Mouse (Mus musculus) stomach, embryonic 16.5 days (tissue): ENCODE data around the gene Fam213b. TPM values are rescaled to one million over a fixed set of nuclear protein-coding genes. Genes with fewer than 3 reads are reported as not detected.
A peak's percentile ranks its signal among the peaks of the same experiment; 100 is the strongest.

Experiments used
- ATAC-seq: fragments of 200-750 bp; cut with Nextera tagmentation; 2 replicates; pipeline ENCODE4 v1.8.0; 2017; ENCODE audit warnings: moderate number of reproducible peaks, moderate TSS enrichment; ENCODE audit not compliant: insufficient read depth, low FRiP score
- H3K27ac ChIP-seq: fragments of 300-500 bp; sonication (generic); 2 replicates; pipeline ENCODE4 v1.5.1; 2014; ENCODE audit warnings: low read length
- H3K27me3 ChIP-seq: fragments of 300-500 bp; sonication (generic); 2 replicates; pipeline ENCODE4 v1.6.1; 2014; ENCODE audit warnings: low read length, control low read depth, mixed read lengths; ENCODE audit not compliant: control insufficient read depth, insufficient read depth
- H3K36me3 ChIP-seq: fragments of 300-500 bp; sonication (generic); 2 replicates; pipeline ENCODE4 v1.6.1; 2014; ENCODE audit warnings: low read length; ENCODE audit not compliant: control insufficient read depth, insufficient read depth
- H3K4me1 ChIP-seq: fragments of 300-500 bp; sonication (generic); 2 replicates; pipeline ENCODE4 v1.6.1; 2014; ENCODE audit warnings: low read length, control low read depth, mixed read lengths; ENCODE audit not compliant: control insufficient read depth, insufficient read depth
- H3K4me2 ChIP-seq: fragments of 300-500 bp; sonication (generic); 2 replicates; pipeline ENCODE4 v1.6.1; 2014; ENCODE audit warnings: low read depth, low read length, mixed read lengths
- H3K4me3 ChIP-seq: fragments of 300-500 bp; sonication (generic); replicated peaks from 2 replicates; pipeline ENCODE4 v1.5.1; 2014; ENCODE audit warnings: mild to moderate bottlenecking, low read length
- H3K9ac ChIP-seq: fragments of 300-500 bp; sonication (generic); 2 replicates; pipeline ENCODE4 v1.6.1; 2014; ENCODE audit warnings: low read length
- H3K9me3 ChIP-seq: fragments of 300-500 bp; sonication (generic); replicated peaks from 2 replicates; pipeline ENCODE4 v1.6.1; 2016; ENCODE audit warnings: low read length, control low read depth; ENCODE audit not compliant: control insufficient read depth
- WGBS: fragments of 180-500 bp; shearing (Covaris S2); extraction: QIAGEN DNeasy Blood & Tissue Kit; methylation state at CpG from one replicate; pipeline ENCODE4 v1.1.7; 2014; 5-methylcytosine and 5-hydroxymethylcytosine counted together
- polyA plus RNA-seq: library from polyadenylated mRNA; unstranded; fragments of >200 nt; fragmentation: Nextera tagmentation; extraction: Ambion mirVana; gene quantifications from 2 replicates; pipeline ENCODE4 v1.2.1, GENCODE M21; 2015

Gene Fam213b
- polyA plus RNA-seq = 29.5 and 34.1 TPM in 2 replicates

DNA sequence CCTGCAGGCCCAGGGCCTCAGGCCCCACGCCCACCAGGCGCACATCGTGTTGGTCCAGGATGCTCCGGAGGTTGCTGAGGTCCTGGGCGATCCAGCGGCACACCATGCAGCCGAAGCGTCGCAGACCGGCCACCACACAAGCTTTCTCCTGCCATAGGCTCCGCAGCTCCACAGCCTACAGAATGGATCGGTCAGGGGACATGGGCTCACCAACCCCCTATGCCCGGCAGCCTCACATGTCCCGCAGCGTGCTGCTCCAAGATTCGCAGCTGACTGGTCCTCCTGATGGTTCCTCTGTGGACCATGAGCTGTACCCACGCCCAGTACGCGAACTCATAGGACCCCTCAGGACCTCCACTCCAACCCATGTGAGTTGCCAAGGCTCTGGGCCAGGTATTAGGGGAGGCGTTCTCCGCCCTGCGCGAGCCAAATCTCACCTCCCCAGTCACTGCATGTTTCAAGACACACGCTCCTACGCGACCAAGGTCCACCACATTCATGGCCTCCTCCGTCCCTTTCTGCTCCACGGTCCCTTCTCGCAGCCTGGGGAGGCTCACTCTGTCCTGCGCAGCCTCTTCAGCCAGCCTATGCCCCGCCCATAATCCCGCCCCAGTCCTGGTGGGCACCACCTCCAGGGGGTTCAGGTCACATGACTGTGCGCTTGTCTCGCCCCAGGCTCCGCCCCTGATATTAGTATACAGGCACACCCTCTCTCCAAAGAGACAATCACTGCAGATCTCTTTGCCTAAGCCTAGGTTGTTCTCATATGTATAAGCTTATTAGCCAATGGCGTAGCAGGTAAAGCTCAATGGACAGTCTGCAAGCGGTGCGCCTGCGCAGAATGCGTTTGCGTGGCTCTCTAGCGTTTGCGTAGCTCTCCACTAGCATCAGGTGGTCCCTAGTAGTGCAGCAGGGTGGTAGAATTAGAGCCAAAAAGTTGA lies at the start of gene Fam213b:
TSS of gene Fam213b (minus strand) at position 630 of the 941 bp plus-strand sequence.
- Histone ChIP-seq H3K27ac (peak within 1 kb of the TSS; percentile 63), H3K36me3 (no peaks in the 10 kb centered on the region), H3K27me3 (no peaks in the 10 kb centered on the region), H3K4me2 (peak within 1 kb of the TSS; percentile 82), H3K9me3 (no peaks in the 10 kb centered on the region), H3K4me1 (peaks cover 11% of the 10 kb centered on the region), H3K4me3 (peak within 1 kb of the TSS; percentile 53), H3K9ac (peak within 1 kb of the TSS; percentile 77)
- 3% methylated on average over 43 of the region's 43 CpGs for WGBS
- ATAC-seq = peak; percentile 98

DNA sequence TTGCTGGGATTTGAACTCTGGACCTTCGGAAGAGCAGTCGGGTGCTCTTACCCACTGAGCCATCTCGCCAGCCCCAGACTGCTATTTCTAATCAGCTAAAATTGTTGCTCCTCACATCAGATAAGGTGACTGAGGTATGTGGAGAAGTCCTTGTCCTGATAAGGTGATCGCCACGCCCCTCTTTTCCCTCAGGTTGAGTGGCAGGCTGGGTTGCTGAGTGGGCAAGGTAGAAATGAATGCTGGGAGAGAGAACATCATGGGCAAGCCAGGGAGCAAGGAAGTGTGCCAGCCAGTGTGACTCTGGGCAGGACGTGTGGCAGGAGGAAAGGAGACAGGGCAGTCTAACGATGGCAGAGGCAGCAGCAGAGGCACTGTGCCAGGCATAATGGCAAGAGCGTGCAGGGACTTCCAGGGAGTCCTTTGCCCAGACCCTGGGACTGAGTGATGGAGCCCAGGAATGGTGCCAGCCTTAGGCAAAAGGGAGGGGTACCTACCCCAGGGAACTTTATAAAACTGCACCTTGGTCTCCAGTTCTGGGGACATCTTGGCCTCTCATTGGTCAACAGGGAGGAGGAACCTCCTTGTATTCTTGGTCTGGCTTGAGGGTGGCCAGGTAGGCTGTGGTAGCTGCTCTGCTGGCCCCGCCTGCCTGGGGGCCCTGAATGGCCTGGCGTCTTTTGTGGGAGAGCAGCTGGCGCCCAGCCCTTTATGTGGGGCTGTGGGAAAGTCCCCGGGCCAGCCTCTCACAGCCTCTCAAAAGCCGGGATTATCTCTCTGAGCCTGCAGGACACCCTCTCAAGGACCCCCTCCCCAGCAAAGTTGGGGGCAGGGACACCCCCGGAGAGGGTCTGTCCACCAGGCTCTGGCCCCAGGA lies 49.4 kb upstream of the Fam213b start:
- 49% methylated on average over 14 of the region's 14 CpGs for WGBS
- Histone ChIP-seq H3K9ac (no peak overlapping the region; the same call in 1 of the 2 replicates), H3K27me3 (peaks cover 45% of the 10 kb centered on the region), H3K4me1 (0 out of 2 replicates have a peak, but pooled peaks cover 6% of the 10 kb centered on the region), H3K4me2 (no peak overlapping the region), H3K9me3 (no peaks in the 10 kb centered on the region), H3K4me3 (no peak overlapping the region), H3K36me3 (no peaks in the 10 kb centered on the region), H3K27ac (no peak overlapping the region)
- ATAC-seq = no peak

DNA sequence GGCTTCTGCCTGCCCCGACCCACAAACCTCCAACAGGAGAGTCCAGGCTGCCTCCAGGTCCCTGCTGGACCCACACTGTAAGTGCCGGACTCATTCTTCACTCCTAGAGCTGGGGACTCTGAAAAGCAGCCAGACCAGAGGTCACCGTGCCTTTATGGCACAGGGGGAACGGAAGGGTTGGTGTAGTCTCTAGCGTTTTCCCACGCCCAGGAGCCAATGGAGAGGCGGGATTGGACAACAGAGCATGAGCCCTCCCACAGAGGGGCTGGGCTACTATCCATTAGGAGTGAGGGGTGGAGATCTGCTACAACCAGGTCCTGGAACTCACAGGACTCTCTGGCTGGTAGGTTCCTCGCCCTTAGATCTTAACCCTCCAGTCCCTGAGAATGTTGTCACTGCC lies 47.4 kb upstream of the Fam213b start:
- peak; percentile 94 for ATAC-seq
- Histone ChIP-seq H3K4me2 (peak overlapping the region; percentile 62), H3K4me3 (peak overlapping the region; percentile 33), H3K4me1 (0 out of 2 replicates have a peak, but pooled peaks cover 6% of the 10 kb centered on the region), H3K27ac (0 out of 2 replicates have a peak overlapping the region, but pooled peaks have one; percentile 24), H3K36me3 (no peaks in the 10 kb centered on the region), H3K27me3 (peaks cover 25% of the 10 kb centered on the region), H3K9me3 (no peaks in the 10 kb centered on the region), H3K9ac (peak overlapping the region; percentile 61; the same call in 1 of the 2 replicates)
- 3% methylated on average over 8 of the region's 8 CpGs for WGBS

GRCm38 (mm10) chr4:154944121-154944590 lies 45.2 kb upstream of the Fam213b start:
- H3K4me1 ChIP-seq = 0 out of 2 replicates have a peak, but pooled peaks cover 6% of the 10 kb centered on the region
- WGBS = 31% methylated on average over 2 of the region's 2 CpGs
- H3K36me3 ChIP-seq = no peaks in the 10 kb centered on the region
- ATAC-seq = peak; percentile 83; the same call in 1 of the 2 replicates
- peaks cover 11% of the 10 kb centered on the region; the same call in 1 of the 2 replicates for H3K27me3 ChIP-seq
- H3K4me2 ChIP-seq = no peak overlapping the region
- no peak overlapping the region for H3K9ac ChIP-seq
- no peak overlapping the region for H3K4me3 ChIP-seq
- H3K27ac ChIP-seq = no peak overlapping the region
- H3K9me3 ChIP-seq = no peaks in the 10 kb centered on the region

DNA sequence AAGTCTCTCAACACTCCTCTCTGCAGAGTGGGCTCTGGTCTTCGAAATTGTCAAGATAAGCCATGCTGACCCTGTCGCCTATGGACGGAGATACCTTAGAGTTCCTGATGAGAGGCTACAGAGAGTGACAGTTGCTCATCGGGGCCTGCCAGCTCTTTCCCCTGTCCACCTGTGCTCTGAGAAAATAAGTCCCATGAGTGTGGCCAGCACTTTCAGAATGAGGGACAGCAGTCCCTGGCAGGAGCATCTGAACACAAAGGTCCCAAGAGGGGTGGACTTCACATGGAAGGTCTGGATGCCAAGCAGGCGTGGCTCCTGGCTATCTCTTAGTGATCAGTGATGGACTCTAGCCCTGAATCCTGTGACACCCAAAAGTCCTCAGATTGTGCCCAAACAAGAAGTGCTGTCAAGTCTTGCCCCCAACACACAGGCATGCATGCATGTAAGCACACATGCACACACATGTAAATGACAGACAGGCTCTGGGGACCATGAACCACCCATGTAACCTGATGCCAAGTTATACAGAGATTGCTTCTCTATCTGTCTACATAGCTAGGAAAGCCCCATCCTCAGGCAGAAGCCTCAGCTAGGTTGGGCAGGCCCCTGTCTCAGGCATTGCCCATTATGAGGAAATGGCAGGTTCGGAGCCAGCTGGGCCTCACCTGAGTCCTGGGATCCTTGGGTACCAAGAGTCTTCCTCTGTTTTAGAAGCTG lies 44.5 kb upstream of the Fam213b start:
- 71% methylated on average over 6 of the region's 6 CpGs for WGBS
- Histone ChIP-seq H3K4me2 (no peak overlapping the region), H3K27ac (no peak overlapping the region), H3K9me3 (no peaks in the 10 kb centered on the region), H3K27me3 (peaks cover 6% of the 10 kb centered on the region; the same call in 1 of the 2 replicates), H3K4me1 (0 out of 2 replicates have a peak, but pooled peaks cover 6% of the 10 kb centered on the region), H3K4me3 (no peak overlapping the region), H3K9ac (no peak overlapping the region), H3K36me3 (no peaks in the 10 kb centered on the region)
- ATAC-seq = no peak

DNA sequence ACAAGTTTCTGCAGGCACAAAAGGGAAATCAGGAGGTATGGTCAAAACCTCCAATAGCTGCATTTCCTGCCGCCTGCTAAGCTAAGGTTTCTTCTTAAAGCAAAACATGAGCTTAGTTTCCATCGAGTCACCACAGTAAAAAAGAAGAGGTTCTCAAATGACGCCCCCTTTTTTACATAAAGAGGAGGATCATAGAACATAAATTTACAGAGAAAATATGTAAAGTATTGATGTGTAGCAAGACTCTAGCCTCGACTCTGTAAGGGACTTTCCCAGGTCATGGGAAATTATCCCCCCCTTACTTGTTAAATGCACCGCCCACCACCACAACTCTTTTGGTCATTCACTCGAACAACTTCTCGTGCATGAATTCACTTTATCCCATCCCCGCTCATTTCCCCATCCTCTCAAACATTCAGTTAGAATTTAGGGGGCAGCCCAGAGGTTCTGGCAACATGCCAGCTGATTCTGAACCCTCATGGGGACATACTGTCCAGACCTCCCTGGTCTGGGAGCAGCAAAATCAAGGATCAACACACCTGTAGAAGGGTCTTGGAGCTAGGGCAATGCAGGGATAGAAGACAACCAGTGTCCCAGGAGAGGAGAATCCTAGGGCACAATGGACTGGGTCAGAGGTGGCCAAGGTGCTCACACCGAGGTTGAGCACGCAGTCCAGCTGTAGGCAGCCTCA lies 43.8 kb upstream of the Fam213b start:
- Histone ChIP-seq H3K27me3 (no peaks in the 10 kb centered on the region), H3K4me1 (0 out of 2 replicates have a peak, but pooled peaks cover 6% of the 10 kb centered on the region), H3K27ac (no peak overlapping the region), H3K9me3 (no peaks in the 10 kb centered on the region), H3K4me3 (no peak overlapping the region), H3K36me3 (no peaks in the 10 kb centered on the region), H3K4me2 (no peak overlapping the region), H3K9ac (no peak overlapping the region)
- WGBS = 80% methylated on average over 10 of the region's 10 CpGs
- ATAC-seq = no peak

GRCm38 (mm10) chr4:154941831-154942230 lies 42.9 kb upstream of the Fam213b start:
- WGBS = 85% methylated on average over 5 of the region's 5 CpGs
- H3K27me3 ChIP-seq = no peaks in the 10 kb centered on the region
- no peak overlapping the region for H3K4me2 ChIP-seq

GRCm38 (mm10) chr4:154940156-154940555 lies 41.2 kb upstream of the Fam213b start:
- Histone ChIP-seq H3K4me1 (no peaks in the 10 kb centered on the region), H3K27ac (no peak overlapping the region), H3K4me2 (no peak overlapping the region), H3K9ac (no peak overlapping the region), H3K9me3 (no peaks in the 10 kb centered on the region), H3K4me3 (no peak overlapping the region), H3K36me3 (no peaks in the 10 kb centered on the region), H3K27me3 (no peaks in the 10 kb centered on the region)
- WGBS = 89% methylated on average over 2 of the region's 2 CpGs
- no peak for ATAC-seq

More at GRCm38 (mm10) chr4:154941831-154942230, 42.9 kb upstream of the Fam213b start:
- 0 out of 2 replicates have a peak, but pooled peaks cover 6% of the 10 kb centered on the region for H3K4me1 ChIP-seq
- ATAC-seq = no peak
- H3K27ac ChIP-seq = no peak overlapping the region
- no peak overlapping the region for H3K9ac ChIP-seq
- H3K36me3 ChIP-seq = no peaks in the 10 kb centered on the region
- H3K4me3 ChIP-seq = no peak overlapping the region
- H3K9me3 ChIP-seq = no peaks in the 10 kb centered on the region
